22 mouse cellular contexts compared by ENCODE assay signal in genomic region chr16:82920533-82920932, GRCm38 (mm10).
DNase-seq lines count a peak whose midpoint lies in the region; ATAC-seq and TF ChIP-seq lines count a peak whose summit lies in the region.
"Had no signal": no experiment of that assay in that cellular context is flagged by ENCODE, and none has a peak within 500 bp of the region (broad histone marks: within the 10 kb centered on the region; RNA-seq: fewer than 3 reads in every experiment).

No protein-coding gene starts in this region.

- TF ChIP-seq CTCF in midbrain, postnatal 0 days (IDR thresholded peaks at IDR 0.05), result no peak

- intact Hi-C loops in left cerebral cortex, postnatal 25 days (cut with DNase I), result no loop called here

- no peak overlapping the region for H3K4me3 ChIP-seq in midbrain, postnatal 0 days (ENCODE audit: low read depth, low read length)
- H3K4me3 ChIP-seq: embryonic facial prominence, embryonic 10.5 days; forebrain, embryonic 10.5 days; gastrocnemius, adult 2 months; heart, embryonic 13.5 days; hindbrain, embryonic 12.5 days had no signal

- H3K27ac ChIP-seq in midbrain, postnatal 0 days (ENCODE audit: low read depth, low read length), result no peak overlapping the region
- H3K27ac ChIP-seq: embryonic facial prominence, embryonic 10.5 days; forebrain, embryonic 10.5 days; gastrocnemius, adult 2 months; heart, embryonic 13.5 days; hindbrain, embryonic 12.5 days had no signal

- H3K27me3 ChIP-seq in midbrain, postnatal 0 days (ENCODE audit: insufficient read depth, low read length), result no peaks in the 10 kb centered on the region
- H3K27me3 ChIP-seq: heart, embryonic 13.5 days; hindbrain, embryonic 12.5 days had no signal

- no peak overlapping the region for H3K4me2 ChIP-seq in midbrain, postnatal 0 days (ENCODE audit: low read depth, low read length, poor library complexity, severe bottlenecking)
- H3K4me2 ChIP-seq: heart, embryonic 13.5 days; hindbrain, embryonic 12.5 days had no signal

- H3K4me1 ChIP-seq in midbrain, postnatal 0 days (ENCODE audit: insufficient read depth, low read length), result no peaks in the 10 kb centered on the region
- H3K4me1 ChIP-seq: embryonic facial prominence, embryonic 10.5 days; forebrain, embryonic 10.5 days; heart, embryonic 13.5 days; hindbrain, embryonic 12.5 days had no signal

- DNase-seq in cerebellum, adult 11 months, result no peak
- peak; percentile 18 for DNase-seq in brain, adult 2 months (ENCODE audit: low read depth, low spot score)
- DNase-seq in cerebellum, adult 9-10 months, result peak; percentile 26
- DNase-seq in cerebellum, postnatal 25 days, result peak; percentile 40 to 48
- DNase-seq in midbrain, postnatal 0 days (ENCODE audit: low spot score), result no peak
- no peak for DNase-seq in left cerebral cortex, postnatal 25 days (ENCODE audit: low spot score in 2 of 2)
- DNase-seq: adrenal gland, postnatal 14 days; B cell, adult 2 months; gastrocnemius, adult 2 months; gastrocnemius, postnatal 25 days; heart, postnatal 36 days had no signal

- WGBS in midbrain, postnatal 0 days, result 90% methylated on average over 9 of the region's 9 CpGs

- no peak overlapping the region for H3K9ac ChIP-seq in midbrain, postnatal 0 days (replicated peaks; ENCODE audit: low read length, poor library complexity, severe bottlenecking)
- H3K9ac ChIP-seq: heart, embryonic 13.5 days; hindbrain, embryonic 12.5 days had no signal

- no peaks in the 10 kb centered on the region for H3K36me3 ChIP-seq in midbrain, postnatal 0 days (ENCODE audit: insufficient read depth, low read length)
- H3K36me3 ChIP-seq: embryonic facial prominence, embryonic 10.5 days; forebrain, embryonic 10.5 days; G1E; heart, embryonic 13.5 days; hindbrain, embryonic 12.5 days had no signal

- peak; percentile 58; the same call in 1 of the 2 replicates for ATAC-seq in cerebellum, adult (ENCODE audit: insufficient number of reproducible peaks, low FRiP score, low TSS enrichment)
- no peak for ATAC-seq in midbrain, postnatal 0 days (ENCODE audit: low FRiP score)
- ATAC-seq: CD4-positive, CD25-positive, alpha-beta regulatory T cell, adult 4 months; forebrain, embryonic 14.5 days; hindbrain, embryonic 16.5 days; inflammation-experienced regulatory T-cells, adult 6 months; intestine, postnatal 0 days had no signal

- no peaks in the 10 kb centered on the region for H3K9me3 ChIP-seq in midbrain, postnatal 0 days (ENCODE audit: low read length)
- H3K9me3 ChIP-seq: embryonic facial prominence, embryonic 10.5 days; forebrain, embryonic 10.5 days; heart, embryonic 13.5 days; hindbrain, embryonic 12.5 days had no signal

Comparison
In these comparisons a context has a peak if more than half of its experiments do, and no peak if none do; other contexts are left out.
1. DNase-seq: peak in brain, adult 2 months (single experiment), cerebellum, adult 9-10 months (single experiment) and cerebellum, postnatal 25 days (2 of 2); none in cerebellum, adult 11 months (single experiment), midbrain, postnatal 0 days (single experiment) and left cerebral cortex, postnatal 25 days (0 of 2).